Mouse (Mus musculus) T-cell, adult 66 days (primary cell): ENCODE measurements around the gene Trank1. TPM values are rescaled to one million over a fixed set of nuclear protein-coding genes. Genes with fewer than 3 reads are reported as not detected.

Source experiments
- total RNA-seq, 2 experiments: library from RNA; stranded (reverse); gene quantifications; 3 replicates in 1 of 2; 4 replicates in 1 of 2; pipeline ENCODE4 v1.2.4; 2023

Gene Trank1
- not detected for total RNA-seq

GRCm38 (mm10) chr9:111311031-111311842 is at the start of gene Trank1:
Trank1 (plus strand) TSS chr9:111311739.

GRCm38 (mm10) chr9:111271434-111272160 is 39.9 kb upstream of the Trank1 start, which contains the start of the genes Mlh1 and Epm2aip1:
Mlh1 (minus strand) TSS chr9:111271791.
Epm2aip1 (plus strand) TSS chr9:111271929.

GRCm38 (mm10) chr9:111438904-111439835 is 127.6 kb downstream of the Trank1 start, which contains the start of gene Dclk3:
Dclk3 (plus strand) TSS chr9:111439081.

Other genes with a start within 250 kb of the Trank1 start
- gene Lrrfip2, start 194.1 kb upstream of the Trank1 start, total RNA-seq: 10 to 100 TPM; 27.0 to 27.1 TPM
- gene Mlh1, start 39.9 kb upstream of the Trank1 start, total RNA-seq: 10 to 100 TPM; 40.7 to 49.5 TPM
- gene Epm2aip1, start 39.8 kb upstream of the Trank1 start, total RNA-seq: 10 to 100 TPM; 31.3 to 33.1 TPM
- not detected for gene Dclk3, start 127.3 kb downstream of the Trank1 start, total RNA-seq